Mouse (Mus musculus) kidney, adult 8-10 months (tissue): ENCODE results near the gene Klk1b16.
"Not testable (repeated sequence)": the region's sequence is repeated elsewhere in the genome, so short reads cannot be mapped to it uniquely, and the experiment has no call there.

ENCODE experiments used
- DNase-seq, 2 experiments: peaks; one replicate each; pipeline ENCODE4 v3.0.0; 2022

Gene Klk1b16

GRCm38 (mm10) chr7:44136467-44136866, at the start of gene Klk1b16:
Gene Klk1b16, plus strand, starts transcription at chr7:44136767.
- DNase-seq: no peak

GRCm38 (mm10) chr7:44096111-44096510, 40.5 kb upstream of the Klk1b16 start:
- no peak for DNase-seq

- not testable (repeated sequence) for DNase-seq
These were observed 34.5 kb upstream of the Klk1b16 start, which contains the start of gene Klk1b21 for GRCm38 (mm10) chr7:44102028-44102427. Gene Klk1b21, plus strand, starts transcription at chr7:44102328.

- DNase-seq: peak in 1 of 2 experiments; percentile 22
These were observed 24.2 kb upstream of the Klk1b16 start, which contains the start of gene Klk1b22 for GRCm38 (mm10) chr7:44112373-44112772. Gene Klk1b22, plus strand, starts transcription at chr7:44112673.

- DNase-seq: no peak
These were observed 13.1 kb upstream of the Klk1b16 start for GRCm38 (mm10) chr7:44123445-44123844.

- DNase-seq: peak; percentile 39 to 56
These were observed 42.9 kb downstream of the Klk1b16 start for GRCm38 (mm10) chr7:44179299-44180045.

- DNase-seq: peak in 1 of 2 experiments; percentile 40
These were observed 49.9 kb downstream of the Klk1b16 start for GRCm38 (mm10) chr7:44186516-44186915.

GRCm38 (mm10) chr7:44187936-44188335, 51.4 kb downstream of the Klk1b16 start, which contains the start of gene Klk1b24:
Gene Klk1b24, plus strand, starts transcription at chr7:44188236.
- not testable (repeated sequence) for DNase-seq
